Mouse (Mus musculus) urinary bladder, adult 18-20 months (tissue): ENCODE measurements at regions not wholly inside any gene's neighbourhood (a gene's known extent, or its start where the extent isn't known, plus 50 kb on each side); places are given as distances from the start of the nearest gene placed in this dataset.

Experiments
- DNase-seq, 2 experiments: peaks; one replicate each; pipeline ENCODE4 v3.0.0; 2022; ENCODE audit warnings: low spot score in 2 of 2, mixed read lengths in 2 of 2

GRCm38 (mm10) chr11:117413133-117413532, 71.0 kb upstream of the Gm11733 start:
- no peak for DNase-seq

GRCm38 (mm10) chr11:117413942-117414705, 70.0 kb upstream of the Gm11733 start:
- DNase-seq: no peak

GRCm38 (mm10) chr11:117414871-117415323, 69.3 kb upstream of the Gm11733 start:
- peak; percentile 33 to 64 for DNase-seq

- no peak for DNase-seq
Measured at GRCm38 (mm10) chr11:117415466-117415865, 68.7 kb upstream of the Gm11733 start.

GRCm38 (mm10) chr11:117415955-117416354, 68.2 kb upstream of the Gm11733 start:
- no peak for DNase-seq

- DNase-seq: no peak
Measured at GRCm38 (mm10) chr11:117416984-117417670, 67.0 kb upstream of the Gm11733 start.

GRCm38 (mm10) chr11:117417959-117418574, 66.1 kb upstream of the Gm11733 start:
- no peak for DNase-seq

- DNase-seq: no peak
Measured at GRCm38 (mm10) chr11:117418939-117419338, 65.2 kb upstream of the Gm11733 start.

- no peak for DNase-seq
Measured at GRCm38 (mm10) chr11:117419351-117419969, 64.7 kb upstream of the Gm11733 start.

- DNase-seq: no peak
Measured at GRCm38 (mm10) chr11:117422713-117423112, 61.5 kb upstream of the Gm11733 start.

- no peak for DNase-seq
Measured at GRCm38 (mm10) chr11:117423422-117423821, 60.7 kb upstream of the Gm11733 start.

- no peak for DNase-seq
Measured at GRCm38 (mm10) chr11:117425466-117425865, 58.7 kb upstream of the Gm11733 start.

- DNase-seq: no peak
Measured at GRCm38 (mm10) chr11:117425927-117426326, 58.2 kb upstream of the Gm11733 start.

- no peak for DNase-seq
Measured at GRCm38 (mm10) chr11:117426651-117427050, 57.5 kb upstream of the Gm11733 start.

- DNase-seq: no peak
Measured at GRCm38 (mm10) chr11:117427808-117428510, 56.2 kb upstream of the Gm11733 start.

- DNase-seq: no peak
Measured at GRCm38 (mm10) chr11:117429326-117429752, 54.8 kb upstream of the Gm11733 start.

GRCm38 (mm10) chr11:117429894-117430293, 54.3 kb upstream of the Gm11733 start:
- DNase-seq: no peak

GRCm38 (mm10) chr11:117434056-117434455, 50.1 kb upstream of the Gm11733 start:
- no peak for DNase-seq
